Mouse (Mus musculus) brain, embryonic 14.5 days (tissue): ENCODE data around the gene Fibp. TPM values are rescaled to one million over a fixed set of nuclear protein-coding genes. Genes with fewer than 3 reads are reported as not detected.
A peak's percentile ranks its signal among the peaks of the same experiment; 100 is the strongest.

Experiments used
- DNase-seq: peaks from one replicate; pipeline ENCODE4 v3.0.0-alpha.2; 2011; ENCODE audit warnings: low read depth
- CTCF ChIP-seq: fragments of 200-500 bp; IDR thresholded peaks from 2 replicates; pipeline ENCODE4 v1.5.1; 2012; ENCODE audit warnings: inconsistent platforms, mild to moderate bottlenecking, moderate library complexity, borderline replicate concordance; ENCODE audit not compliant: insufficient read depth, insufficient read length; ENCODE audit errors: extremely low read depth
- POLR2A ChIP-seq: fragments of 200-500 bp; IDR thresholded peaks from 2 replicates; pipeline ENCODE4 v1.6.1; 2012; ENCODE audit warnings: mild to moderate bottlenecking, inconsistent platforms, borderline replicate concordance; ENCODE audit not compliant: poor library complexity, insufficient read depth, insufficient read length, severe bottlenecking; ENCODE audit errors: extremely low read depth
- polyA plus RNA-seq: library from polyadenylated mRNA; depleted of rRNA; stranded (reverse); fragments of >200 nt; gene quantifications from 2 replicates; pipeline ENCODE4 v1.2.3, GENCODE M21; 2012; rRNA removed

Fibp gene
- 179 and 266 TPM in 2 replicates for polyA plus RNA-seq

DNA sequence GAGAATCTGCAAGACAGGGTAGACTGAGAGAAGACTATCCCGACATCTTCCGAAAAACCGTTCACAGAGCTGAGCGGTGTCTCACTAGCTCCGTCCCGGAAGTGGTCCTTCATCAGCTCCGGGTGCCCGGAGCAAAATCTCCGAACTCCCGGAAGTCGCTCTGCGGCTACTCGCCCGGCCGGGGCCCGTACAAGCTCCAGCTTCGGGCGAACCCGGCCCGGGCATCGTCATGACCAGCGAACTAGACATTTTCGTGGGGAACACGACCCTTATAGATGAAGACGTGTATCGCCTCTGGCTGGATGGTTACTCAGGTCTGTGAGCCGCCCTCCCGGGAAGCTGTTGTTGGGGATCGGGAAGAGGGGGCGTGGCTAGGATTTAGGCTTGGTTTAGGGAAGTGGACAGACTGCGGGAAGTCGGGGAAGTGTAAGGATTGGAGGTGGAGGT lies at the start of gene Fibp:
Gene Fibp (plus strand): TSS at position 151 of the 447 bp plus-strand sequence.
- peak; percentile 96 for DNase-seq
- no peak for TF ChIP-seq CTCF
- peak; percentile 73; the same call in 1 of the 2 replicates for TF ChIP-seq POLR2A

DNA sequence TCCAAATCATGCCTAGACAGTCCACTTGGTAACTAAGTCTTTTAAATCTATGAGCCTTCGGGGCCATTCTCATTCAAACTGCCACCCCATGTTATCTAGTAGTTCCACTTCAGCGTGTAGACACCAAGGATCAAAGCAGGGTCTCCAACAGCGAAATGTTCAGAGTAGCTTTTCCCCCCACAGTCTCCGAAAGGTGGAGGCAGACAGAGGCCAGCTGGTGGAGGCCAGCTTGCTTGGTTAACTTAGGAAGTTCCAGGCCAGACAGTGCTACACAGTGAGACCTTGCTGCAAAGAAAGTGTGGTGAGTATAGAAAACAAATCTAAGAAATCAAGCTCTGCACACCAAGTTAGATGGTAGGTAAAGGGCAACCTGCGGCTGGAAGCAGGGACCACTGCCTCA lies 49.8 kb upstream of the Fibp start:
- DNase-seq = no peak
- TF ChIP-seq CTCF (no peak), POLR2A (no peak)

DNA sequence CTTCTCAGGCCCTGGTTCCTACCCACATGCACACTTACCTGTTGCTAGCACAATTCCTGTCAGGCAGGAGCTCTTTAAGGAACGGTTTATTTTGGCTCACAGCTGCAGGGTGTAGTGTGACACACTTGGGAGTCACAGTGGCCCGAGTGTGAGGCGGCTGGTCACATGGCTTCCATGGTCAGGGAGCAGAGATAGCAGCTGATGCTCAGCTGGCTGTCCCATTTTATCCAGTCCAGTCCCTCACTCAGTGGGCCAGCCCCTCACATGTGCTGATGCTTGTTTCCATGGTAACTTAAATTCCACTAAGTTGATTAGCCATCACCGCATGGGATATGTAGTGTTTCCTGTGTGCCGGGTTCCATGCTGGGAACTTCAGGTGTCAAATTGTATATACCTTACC lies 48.5 kb upstream of the Fibp start:
- no peak for TF ChIP-seq POLR2A
- no peak for TF ChIP-seq CTCF
- no peak for DNase-seq

DNA sequence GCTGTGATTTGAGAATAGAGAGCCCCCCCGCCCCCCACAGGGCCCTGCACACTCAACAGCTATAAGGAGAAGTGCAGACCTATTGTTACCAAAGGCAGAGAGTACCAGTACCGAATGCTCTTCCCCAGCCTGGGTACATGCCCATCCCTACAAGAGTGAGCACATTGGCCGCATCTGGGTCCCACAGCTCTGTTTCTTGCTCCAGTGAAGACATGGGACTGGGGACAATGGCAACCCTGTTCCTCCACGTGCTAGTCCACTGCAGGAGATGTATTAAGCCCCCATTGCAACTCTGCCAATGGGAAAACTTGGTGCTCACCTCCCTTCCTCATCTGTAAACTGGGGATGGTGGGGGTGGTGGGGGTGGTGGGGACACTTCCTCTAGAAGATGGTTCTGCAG lies 46.6 kb upstream of the Fibp start:
- no peak for TF ChIP-seq CTCF
- TF ChIP-seq POLR2A = no peak
- no peak for DNase-seq

DNA sequence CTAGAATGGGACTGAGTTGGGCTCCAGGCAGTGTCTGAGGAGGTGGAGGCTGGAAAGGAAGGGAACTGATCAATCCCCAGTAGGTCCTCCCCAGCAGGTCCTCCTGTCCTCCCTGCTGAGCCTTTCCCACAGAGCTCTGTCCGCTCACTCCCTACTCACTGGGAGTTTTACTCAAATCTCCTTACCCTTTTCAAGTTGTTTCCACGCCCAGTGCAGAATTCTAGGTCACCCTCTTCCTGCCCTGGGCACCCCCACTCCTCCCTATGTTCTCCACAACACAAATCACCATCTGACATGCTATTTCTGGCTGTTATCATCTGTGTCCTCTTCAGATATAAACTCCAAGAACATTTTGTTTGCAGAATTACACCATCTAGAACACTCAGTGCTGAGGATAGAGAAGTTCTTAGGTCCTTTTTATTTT lies 45.9 kb upstream of the Fibp start:
- no peak for DNase-seq
- TF ChIP-seq POLR2A = no peak
- no peak for TF ChIP-seq CTCF

DNA sequence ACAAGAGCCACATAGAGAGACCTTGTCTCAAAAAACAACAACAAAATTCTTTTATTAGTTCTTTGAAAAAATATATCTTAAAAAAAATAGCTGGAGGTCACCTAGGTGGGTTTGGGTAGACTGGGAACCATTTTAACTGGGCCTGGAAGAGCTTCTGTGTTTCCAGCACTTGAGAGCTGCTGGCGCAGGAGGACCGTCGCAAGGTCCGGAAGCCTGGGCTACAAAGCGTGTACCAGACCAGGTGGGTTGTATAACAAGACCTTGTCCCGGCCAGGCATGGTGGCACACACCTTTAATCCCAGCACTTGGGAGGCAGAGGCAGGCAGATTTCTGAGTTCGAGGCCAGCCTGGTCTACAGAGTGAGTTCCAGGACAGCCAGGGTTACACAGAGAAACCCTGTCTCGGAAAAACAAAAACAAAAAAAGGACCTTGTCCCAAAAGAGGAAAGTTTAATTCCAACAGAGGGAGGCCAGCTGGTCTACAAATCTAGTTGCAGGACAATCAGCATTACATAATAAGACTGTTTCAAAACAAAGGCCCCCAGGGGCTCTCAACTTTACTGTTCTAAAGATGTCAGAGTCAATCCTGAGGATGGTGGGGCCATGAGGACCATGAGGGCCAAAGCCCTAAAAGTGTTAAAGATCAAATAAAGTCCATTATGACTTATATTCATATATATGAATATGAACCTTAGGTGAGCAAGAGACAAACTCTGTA lies 41.5 kb upstream of the Fibp start:
- no peak for TF ChIP-seq CTCF
- DNase-seq = no peak

DNA sequence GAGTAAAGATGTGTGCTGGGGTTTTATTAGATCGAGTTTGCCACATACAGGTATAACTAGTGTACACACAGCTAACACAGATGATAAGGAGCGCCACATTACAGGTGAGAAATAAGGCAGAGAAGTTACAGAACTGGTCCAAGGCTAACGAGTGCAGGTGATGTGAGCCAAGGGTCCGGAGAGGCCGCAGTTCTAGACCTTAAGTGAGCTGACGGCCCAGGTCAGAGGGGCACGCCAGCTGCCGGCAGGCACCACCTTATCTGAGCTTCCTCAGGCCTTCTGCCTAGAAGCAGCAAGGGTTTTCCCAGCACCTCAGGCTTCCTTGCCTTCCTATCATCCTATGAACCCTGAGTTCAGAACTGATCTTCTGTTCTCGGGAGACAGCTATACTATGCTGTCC lies 40.8 kb upstream of the Fibp start:
- no peak for TF ChIP-seq CTCF
- TF ChIP-seq POLR2A = no peak
- no peak for DNase-seq

DNA sequence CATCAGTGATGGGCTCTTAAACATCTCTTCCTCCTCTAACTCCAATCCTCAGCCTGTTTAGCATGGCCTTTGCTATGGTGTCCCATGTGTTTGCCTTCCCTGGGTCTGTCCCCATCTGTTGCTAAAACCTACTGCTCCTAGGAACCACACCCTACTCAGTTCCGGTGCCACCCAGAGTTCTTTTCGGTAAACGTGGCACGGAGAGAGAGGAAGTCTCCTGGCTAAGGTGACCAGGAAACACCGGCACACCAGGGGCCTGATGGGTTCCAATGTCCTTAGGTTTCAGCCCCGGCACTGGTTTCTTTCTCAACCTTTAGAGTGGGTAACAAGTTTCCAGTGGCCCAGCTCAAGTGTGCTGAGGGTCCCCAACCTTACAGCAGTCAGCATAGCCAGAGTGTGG lies 39.8 kb upstream of the Fibp start:
- TF ChIP-seq POLR2A (no peak), CTCF (no peak)
- no peak for DNase-seq

DNA sequence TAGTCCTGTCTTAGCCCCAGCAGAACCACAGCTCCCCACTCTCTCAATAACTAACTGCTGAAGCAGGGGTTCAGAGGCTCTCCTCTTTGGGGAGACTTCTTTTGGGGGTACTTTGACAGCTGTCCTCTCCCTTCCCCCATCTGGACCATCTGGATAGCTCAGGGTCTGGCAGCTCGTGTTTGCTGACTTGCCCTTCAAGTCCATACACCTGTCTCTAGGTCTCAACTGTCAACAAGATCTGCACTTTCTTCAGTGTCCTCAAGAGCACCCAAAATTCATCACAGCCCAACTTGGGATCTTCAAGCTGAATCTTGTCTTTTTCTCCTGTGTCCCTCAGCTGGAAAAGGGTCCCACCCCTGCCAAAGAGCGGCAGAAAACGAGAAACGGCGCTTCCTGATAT lies 38.6 kb upstream of the Fibp start:
- TF ChIP-seq POLR2A (no peak), CTCF (no peak)
- DNase-seq = no peak

DNA sequence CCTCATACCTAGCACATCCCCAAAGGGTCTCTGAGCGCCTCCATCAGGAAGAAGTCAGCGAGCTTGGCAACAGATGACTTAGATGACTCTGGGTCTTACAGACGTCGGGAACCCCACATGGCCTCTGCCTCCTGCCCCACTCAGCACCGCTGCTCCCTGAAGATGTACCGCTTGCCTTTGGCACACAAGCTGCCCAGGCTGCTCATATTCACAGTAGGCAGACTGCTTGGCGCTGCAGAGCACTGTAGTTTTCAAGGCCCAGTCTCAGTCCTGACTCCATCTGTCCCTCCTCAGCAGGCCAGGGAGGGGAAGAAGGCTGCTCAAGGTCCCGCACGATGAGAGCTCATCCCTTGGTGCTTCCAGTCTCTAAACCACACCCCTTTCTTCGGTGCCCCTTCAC lies 38.1 kb upstream of the Fibp start:
- no peak for DNase-seq
- TF ChIP-seq CTCF = no peak
- no peak for TF ChIP-seq POLR2A

DNA sequence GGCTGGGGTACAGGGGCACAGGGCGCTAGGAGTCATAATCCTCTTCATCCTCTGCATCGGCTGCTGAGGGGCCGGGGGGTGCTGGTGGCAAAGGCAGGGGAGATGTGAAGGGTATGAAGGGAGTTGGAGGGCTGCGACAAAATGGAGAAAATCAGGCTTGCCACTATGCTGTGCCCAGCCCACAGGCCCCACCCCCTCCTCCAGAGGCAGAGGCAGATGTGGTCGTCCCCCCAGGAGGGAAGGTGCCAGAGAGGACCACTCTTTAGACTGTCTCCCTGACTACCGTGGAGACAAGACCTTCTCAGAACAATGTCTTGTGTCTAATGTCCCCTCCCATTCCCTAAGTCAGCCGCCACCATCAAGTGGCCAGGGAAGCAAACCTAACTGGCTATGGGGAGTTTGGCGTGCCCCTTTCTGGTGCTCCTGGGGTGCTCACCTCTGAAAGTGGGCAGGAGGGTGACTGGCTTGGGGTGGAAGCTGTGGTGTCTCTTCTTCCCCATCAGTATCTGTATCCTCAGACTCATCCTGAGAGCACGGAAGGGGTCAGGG lies 37.4 kb upstream of the Fibp start:
- no peak for DNase-seq
- TF ChIP-seq POLR2A = no peak
- TF ChIP-seq CTCF = no peak

DNA sequence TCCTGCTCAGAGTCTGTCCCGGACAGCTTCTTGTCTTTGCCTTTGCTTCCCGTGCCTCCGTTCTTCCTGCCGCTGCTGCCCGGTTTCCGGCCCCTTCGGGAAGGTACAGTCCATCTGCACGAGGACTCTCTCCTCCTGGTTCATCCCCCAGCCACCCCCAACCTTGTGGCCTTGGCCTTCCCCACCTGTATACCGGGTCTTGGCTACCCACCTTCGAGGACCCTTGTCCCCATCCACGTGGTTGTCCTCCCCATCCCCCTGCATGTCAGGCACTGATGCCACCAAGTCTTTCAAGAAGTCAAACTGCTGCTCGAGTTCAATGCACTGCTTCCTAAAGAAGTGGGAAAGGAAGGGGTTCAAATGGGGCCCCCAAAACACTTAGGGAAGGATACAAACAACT lies 36.9 kb upstream of the Fibp start:
- no peak for TF ChIP-seq CTCF
- no peak for TF ChIP-seq POLR2A
- DNase-seq = no peak
